Mouse (Mus musculus): ENCODE data around the gene Pdgfb. TPM values are rescaled to one million over a fixed set of nuclear protein-coding genes. Genes with fewer than 3 reads are reported as not detected.

Pdgfb gene
- polyA plus RNA-seq, 1 experiment from 2014 or later: 3.3 TPM

DNA sequence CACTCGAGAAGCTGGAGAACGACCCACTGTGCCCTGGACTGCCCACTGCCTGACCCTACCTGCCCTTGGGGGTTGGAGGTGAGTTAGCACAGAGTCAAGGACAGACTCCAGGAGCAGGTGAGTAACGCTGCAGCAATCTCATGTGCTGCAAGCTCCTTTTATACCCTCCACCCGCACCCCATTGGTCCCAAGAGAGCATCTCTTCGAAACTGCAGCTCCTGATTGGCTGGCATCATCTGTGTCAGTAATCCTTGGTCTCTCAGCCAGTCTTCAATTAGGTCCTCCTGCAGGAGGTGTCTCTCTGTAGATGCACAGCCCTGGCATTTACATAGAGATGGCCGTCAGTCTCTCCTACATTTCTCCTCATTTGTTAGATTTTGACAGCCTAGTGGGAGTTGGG lies 47.4 kb downstream of the Pdgfb start:
- Histone ChIP-seq H3K36me3 (no peaks in the 10 kb centered on the region), H3K4me3 (no peak overlapping the region), H3K9ac (no peak overlapping the region), H3K4me1 (no peaks in the 10 kb centered on the region), H3K27ac (no peak overlapping the region), H3K4me2 (replicated peaks) (no peak overlapping the region), H3K27me3 (replicated peaks) (no peaks in the 10 kb centered on the region), H3K9me3 (no peaks in the 10 kb centered on the region)
- ATAC-seq (ENCODE audit: low FRiP score, low read depth): no peak
- WGBS: 83% methylated on average over 6 of the region's 6 CpGs

DNA sequence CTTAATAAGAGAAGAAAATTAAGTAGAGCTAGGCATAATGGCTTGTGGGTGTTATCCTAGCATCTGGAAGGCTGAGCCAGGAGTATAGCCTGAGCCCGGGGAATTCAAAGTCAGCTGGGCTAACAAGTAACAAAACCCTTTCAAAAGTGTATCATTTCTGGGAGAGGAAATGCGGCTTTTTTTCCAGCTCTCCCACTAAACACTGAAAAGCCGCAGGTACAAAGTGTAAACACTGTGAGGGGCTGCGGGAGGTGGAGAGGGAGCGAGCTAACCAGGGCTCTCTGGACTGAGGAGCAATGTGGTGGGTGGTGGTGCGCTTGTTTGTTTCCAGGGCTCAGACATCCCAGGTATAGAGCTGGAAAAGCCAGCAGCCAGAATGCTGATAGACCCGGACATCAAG lies 50.4 kb downstream of the Pdgfb start:
- H3K27ac ChIP-seq: no peak overlapping the region
- H3K36me3 ChIP-seq: no peaks in the 10 kb centered on the region
- no peak for ATAC-seq (ENCODE audit: low FRiP score, low read depth)
- no peaks in the 10 kb centered on the region for H3K27me3 ChIP-seq (replicated peaks)
- no peak overlapping the region for H3K4me3 ChIP-seq
- H3K4me1 ChIP-seq: peaks cover 6% of the 10 kb centered on the region; the same call in 1 of the 2 replicates
- no peaks in the 10 kb centered on the region for H3K9me3 ChIP-seq
- H3K9ac ChIP-seq: no peak overlapping the region
- WGBS: 92% methylated on average over 7 of the region's 7 CpGs
- no peak overlapping the region for H3K4me2 ChIP-seq (replicated peaks)

- H3K9me3 ChIP-seq: no peaks in the 10 kb centered on the region
- H3K4me1 ChIP-seq: peaks cover 6% of the 10 kb centered on the region; the same call in 1 of the 2 replicates
- ATAC-seq (ENCODE audit: low FRiP score, low read depth): no peak
- H3K27me3 ChIP-seq (replicated peaks): no peaks in the 10 kb centered on the region
- no peak overlapping the region for H3K9ac ChIP-seq
- no peaks in the 10 kb centered on the region for H3K36me3 ChIP-seq
- WGBS: 90% methylated on average over 18 of the region's 18 CpGs
- no peak overlapping the region for H3K4me2 ChIP-seq (replicated peaks)
- H3K27ac ChIP-seq: no peak overlapping the region
- H3K4me3 ChIP-seq: no peak overlapping the region
Measured at GRCm38 (mm10) chr15:79962661-79963060, 52.1 kb downstream of the Pdgfb start.

DNA sequence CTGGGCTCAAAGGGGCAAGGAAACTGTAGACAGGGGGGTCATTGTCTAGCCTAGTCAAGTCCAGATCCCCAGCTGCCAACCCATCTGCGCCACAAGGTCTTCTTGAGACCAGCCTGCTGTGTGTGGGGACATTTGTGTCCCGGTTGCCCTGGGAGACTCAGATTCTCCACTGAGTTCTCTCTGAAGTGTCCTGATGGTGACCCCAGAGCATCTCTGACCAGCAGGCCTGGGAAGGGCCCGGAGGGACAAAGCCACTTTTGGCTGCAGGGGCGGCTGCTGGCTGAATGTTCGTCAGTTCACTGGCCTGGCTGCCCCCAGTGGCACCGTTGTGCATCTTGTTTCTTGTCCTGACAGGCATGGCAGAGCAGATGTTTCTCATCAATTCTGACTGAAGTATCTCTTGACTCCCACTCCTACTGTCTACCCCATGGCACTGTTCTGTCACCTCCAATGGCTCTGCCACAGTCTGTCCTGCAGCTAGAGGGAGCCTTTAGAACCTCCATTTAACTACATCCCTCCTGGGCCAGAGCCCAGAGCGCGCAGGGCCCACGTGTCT lies 53.3 kb downstream of the Pdgfb start:
- 47% methylated on average over 9 of the region's 9 CpGs for WGBS
- Histone ChIP-seq H3K4me2 (replicated peaks) (no peak overlapping the region), H3K27ac (no peak overlapping the region), H3K9me3 (no peaks in the 10 kb centered on the region), H3K36me3 (no peaks in the 10 kb centered on the region), H3K27me3 (replicated peaks) (no peaks in the 10 kb centered on the region), H3K4me1 (peaks cover 6% of the 10 kb centered on the region; the same call in 1 of the 2 replicates), H3K4me3 (no peak overlapping the region), H3K9ac (no peak overlapping the region)
- no peak for ATAC-seq (ENCODE audit: low FRiP score, low read depth)

- 62% methylated on average over 3 of the region's 3 CpGs for WGBS
- Histone ChIP-seq H3K9ac (no peak overlapping the region), H3K4me2 (replicated peaks) (no peak overlapping the region), H3K27ac (no peak overlapping the region), H3K4me1 (peaks cover 6% of the 10 kb centered on the region; the same call in 1 of the 2 replicates), H3K9me3 (no peaks in the 10 kb centered on the region), H3K27me3 (replicated peaks) (no peaks in the 10 kb centered on the region), H3K4me3 (no peak overlapping the region), H3K36me3 (no peaks in the 10 kb centered on the region)
- ATAC-seq (ENCODE audit: low FRiP score, low read depth): no peak
Measured at GRCm38 (mm10) chr15:79958418-79958817, 56.4 kb downstream of the Pdgfb start.

DNA sequence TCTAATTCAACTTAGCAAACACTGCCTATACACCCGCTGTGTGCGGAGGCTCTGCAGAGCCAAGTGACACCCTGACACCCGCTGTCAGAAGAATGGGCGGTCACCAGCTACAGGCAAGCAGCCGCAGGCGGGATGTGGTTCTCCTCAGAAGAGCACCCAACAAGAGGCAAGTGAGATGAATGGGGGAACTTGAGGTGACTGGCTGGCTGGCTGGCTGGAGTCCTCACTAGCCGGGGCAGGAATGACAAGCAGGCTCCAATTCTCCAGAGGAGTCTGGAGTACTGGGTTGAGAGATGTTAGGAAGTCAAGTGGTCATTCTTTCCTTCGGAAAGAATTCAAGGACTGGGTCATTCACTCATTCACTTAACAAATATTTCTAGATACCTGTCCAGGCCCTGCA lies 58.2 kb downstream of the Pdgfb start:
- no peak overlapping the region for H3K4me2 ChIP-seq (replicated peaks)
- no peak overlapping the region for H3K4me3 ChIP-seq
- H3K27me3 ChIP-seq (replicated peaks): no peaks in the 10 kb centered on the region
- H3K9ac ChIP-seq: no peak overlapping the region
- H3K27ac ChIP-seq: no peak overlapping the region
- ATAC-seq (ENCODE audit: low FRiP score, low read depth): no peak
- 84% methylated on average over 8 of the region's 8 CpGs for WGBS
- H3K36me3 ChIP-seq: no peaks in the 10 kb centered on the region
- H3K9me3 ChIP-seq: no peaks in the 10 kb centered on the region
- H3K4me1 ChIP-seq: peaks cover 15% of the 10 kb centered on the region

- no peaks in the 10 kb centered on the region for H3K27me3 ChIP-seq (replicated peaks)
- no peak overlapping the region for H3K27ac ChIP-seq
- H3K4me2 ChIP-seq (replicated peaks): no peak overlapping the region
- ATAC-seq (ENCODE audit: low FRiP score, low read depth): no peak
- no peak overlapping the region for H3K9ac ChIP-seq
- no peaks in the 10 kb centered on the region for H3K36me3 ChIP-seq
- H3K4me3 ChIP-seq: no peak overlapping the region
- 58% methylated on average over 7 of the region's 7 CpGs for WGBS
- H3K9me3 ChIP-seq: no peaks in the 10 kb centered on the region
- peaks cover 31% of the 10 kb centered on the region for H3K4me1 ChIP-seq
Measured at GRCm38 (mm10) chr15:79953470-79953869, 61.3 kb downstream of the Pdgfb start.

DNA sequence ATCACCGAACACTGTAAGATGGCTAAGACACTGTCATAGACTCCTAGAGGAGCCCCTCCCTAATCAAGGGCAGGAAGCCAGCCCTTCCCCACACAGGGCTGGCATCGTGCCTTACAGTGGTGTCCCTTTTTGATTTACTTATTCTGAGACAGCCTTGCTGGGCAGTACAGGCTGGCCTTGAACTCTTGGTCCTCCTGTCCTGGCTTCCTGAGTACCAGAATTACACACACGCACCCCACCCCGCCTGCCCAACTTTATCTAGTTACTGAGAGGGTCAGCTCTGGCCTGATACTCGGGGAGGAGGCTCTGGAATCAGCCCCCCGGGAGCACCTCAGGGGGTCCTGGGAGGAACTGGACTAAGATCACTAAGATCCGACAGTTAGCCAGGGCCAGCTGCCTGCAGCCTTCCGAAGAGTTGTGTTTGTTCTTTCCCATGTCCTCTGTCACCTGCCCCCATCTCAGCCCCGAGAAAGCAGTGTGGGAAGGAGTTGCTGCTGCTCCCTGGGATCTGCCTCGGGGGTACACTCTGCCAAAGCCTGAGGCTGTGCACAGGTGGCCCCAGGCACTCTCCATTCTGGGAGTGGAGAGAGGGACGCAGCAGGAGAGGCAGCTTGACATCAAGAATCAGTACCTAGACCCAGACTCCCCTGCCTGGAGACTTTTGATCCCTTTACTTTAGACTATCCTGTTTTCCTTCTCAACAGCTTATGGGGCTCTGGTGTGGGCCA lies 62.1 kb downstream of the Pdgfb start:
- no peaks in the 10 kb centered on the region for H3K36me3 ChIP-seq
- no peak overlapping the region for H3K9ac ChIP-seq
- H3K27me3 ChIP-seq (replicated peaks): no peaks in the 10 kb centered on the region
- H3K27ac ChIP-seq: no peak overlapping the region
- H3K9me3 ChIP-seq: no peaks in the 10 kb centered on the region
- H3K4me1 ChIP-seq: peaks cover 31% of the 10 kb centered on the region
- WGBS: 56% methylated on average over 11 of the region's 11 CpGs
- H3K4me2 ChIP-seq (replicated peaks): no peak overlapping the region
- H3K4me3 ChIP-seq: no peak overlapping the region
- no peak for ATAC-seq (ENCODE audit: low FRiP score, low read depth)

DNA sequence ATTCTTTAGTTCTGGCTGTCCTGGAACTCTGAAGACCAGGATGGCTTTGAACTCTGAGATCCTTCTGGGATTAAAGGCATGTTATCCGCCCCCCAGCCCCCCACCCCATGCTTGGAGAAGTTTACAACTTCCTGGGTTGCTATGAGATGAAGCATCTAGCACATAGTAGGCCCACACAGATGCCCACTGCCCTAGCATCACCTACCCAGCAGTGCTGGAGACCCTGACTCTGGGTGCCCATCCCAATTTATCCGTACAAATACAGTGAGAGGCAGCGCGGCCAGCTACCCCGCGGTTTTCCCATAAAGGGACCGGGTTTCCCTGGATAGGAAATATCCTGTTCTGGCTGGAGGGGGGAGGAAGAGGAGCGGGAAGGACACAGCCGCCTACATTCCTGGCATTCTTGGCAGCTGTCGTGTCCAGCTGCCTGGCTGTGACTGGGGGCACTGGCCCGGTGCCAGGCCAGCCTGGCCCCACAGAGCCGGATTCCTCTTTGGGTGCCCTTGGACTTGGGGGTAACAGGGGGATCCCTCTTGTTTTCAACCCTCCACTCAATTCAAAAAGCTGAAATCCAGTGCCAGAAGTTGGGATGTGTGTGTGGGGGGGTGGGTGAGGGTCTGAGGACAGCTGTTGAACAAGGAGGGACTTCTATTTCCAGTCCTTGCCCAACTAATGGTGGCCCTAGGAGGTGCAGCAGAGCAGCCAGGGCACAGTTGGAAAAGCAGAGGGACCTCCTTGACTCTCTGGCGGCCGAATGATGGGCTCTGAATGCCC lies 62.9 kb downstream of the Pdgfb start:
- H3K4me2 ChIP-seq (replicated peaks): no peak overlapping the region
- H3K4me3 ChIP-seq: no peak overlapping the region
- no peak overlapping the region for H3K27ac ChIP-seq
- H3K9ac ChIP-seq: no peak overlapping the region
- no peaks in the 10 kb centered on the region for H3K36me3 ChIP-seq
- no peaks in the 10 kb centered on the region for H3K9me3 ChIP-seq
- peaks cover 31% of the 10 kb centered on the region for H3K4me1 ChIP-seq
- 52% methylated on average over 14 of the region's 14 CpGs for WGBS
- H3K27me3 ChIP-seq (replicated peaks): no peaks in the 10 kb centered on the region
- no peak for ATAC-seq (ENCODE audit: low FRiP score, low read depth)

DNA sequence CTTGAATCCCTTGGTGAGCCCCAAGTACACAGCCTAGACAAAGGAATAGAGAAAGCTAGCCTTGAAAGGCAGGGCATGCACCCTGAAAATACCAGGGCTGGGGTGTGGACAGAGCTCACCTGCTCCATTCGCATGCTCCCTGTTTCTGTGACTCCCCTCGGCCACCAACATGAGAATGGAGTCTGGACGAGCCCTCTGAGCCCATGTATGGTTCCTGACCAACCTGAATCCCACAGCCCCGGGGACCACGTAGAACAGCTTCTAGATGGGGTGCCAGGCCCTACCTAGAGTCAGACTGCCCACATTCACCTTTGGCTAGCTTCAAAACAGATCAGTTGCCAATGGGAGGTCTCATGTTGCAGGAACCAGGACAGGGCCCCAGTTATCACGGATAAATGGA lies 63.6 kb downstream of the Pdgfb start:
- peaks cover 31% of the 10 kb centered on the region for H3K4me1 ChIP-seq
- 75% methylated on average over 6 of the region's 6 CpGs for WGBS
- no peak overlapping the region for H3K4me3 ChIP-seq
- no peaks in the 10 kb centered on the region for H3K27me3 ChIP-seq (replicated peaks)
- no peak for ATAC-seq (ENCODE audit: low FRiP score, low read depth)
- no peak overlapping the region for H3K9ac ChIP-seq
- H3K36me3 ChIP-seq: no peaks in the 10 kb centered on the region
- no peak overlapping the region for H3K4me2 ChIP-seq (replicated peaks)
- no peaks in the 10 kb centered on the region for H3K9me3 ChIP-seq
- H3K27ac ChIP-seq: no peak overlapping the region

DNA sequence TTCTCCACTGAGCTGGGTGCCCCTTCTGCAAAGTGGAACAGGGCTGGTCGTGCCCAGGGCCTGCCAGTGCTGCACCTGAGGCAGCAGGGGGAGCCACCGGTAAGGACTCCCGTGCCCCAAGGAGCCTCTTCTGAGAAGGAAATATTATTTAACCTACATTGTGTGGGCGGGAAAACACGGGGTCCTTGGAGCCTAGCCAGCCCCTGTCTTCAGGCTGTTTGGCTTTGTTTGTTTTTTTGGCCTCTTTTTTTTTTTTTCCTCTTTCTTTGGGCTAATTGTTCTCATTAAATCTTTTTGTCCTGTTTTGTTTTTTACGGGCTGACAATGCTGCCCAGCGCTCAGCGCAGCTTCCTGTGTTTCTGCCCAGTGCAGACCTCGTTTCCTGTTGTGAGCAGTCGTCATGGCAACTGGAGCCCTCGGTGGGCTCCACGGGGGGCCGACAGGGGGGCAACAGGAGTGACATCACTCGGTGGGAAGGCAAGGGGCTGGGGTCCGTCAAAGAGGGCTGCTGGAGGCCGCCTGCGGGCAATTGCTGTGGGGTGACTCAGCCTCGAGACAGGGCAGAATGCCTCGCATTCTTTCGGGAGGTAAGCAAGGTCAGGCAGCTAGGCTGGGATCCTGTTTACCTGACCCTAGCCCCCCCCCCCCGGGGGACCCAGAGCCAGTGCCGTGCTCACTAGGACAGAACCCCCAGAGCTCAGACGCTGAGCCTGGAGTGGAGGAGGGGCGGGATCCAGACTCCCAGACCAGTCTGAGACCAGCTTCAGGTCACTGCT lies 64.3 kb downstream of the Pdgfb start:
- H3K27me3 ChIP-seq (replicated peaks): no peaks in the 10 kb centered on the region
- peak overlapping the region; percentile 64 for H3K4me2 ChIP-seq (replicated peaks)
- H3K4me1 ChIP-seq: peaks cover 31% of the 10 kb centered on the region
- no peaks in the 10 kb centered on the region for H3K9me3 ChIP-seq
- H3K9ac ChIP-seq: peak overlapping the region; percentile 44; the same call in 1 of the 2 replicates
- no peak overlapping the region for H3K27ac ChIP-seq
- peak; percentile 66 for ATAC-seq (ENCODE audit: low FRiP score, low read depth)
- 2% methylated on average over 24 of the region's 24 CpGs for WGBS
- H3K4me3 ChIP-seq: peak overlapping the region; percentile 28
- no peaks in the 10 kb centered on the region for H3K36me3 ChIP-seq

GRCm38 (mm10) chr15:79947681-79948080 lies 67.1 kb downstream of the Pdgfb start:
- Histone ChIP-seq H3K36me3 (no peaks in the 10 kb centered on the region), H3K4me2 (replicated peaks) (no peak overlapping the region), H3K27ac (no peak overlapping the region), H3K27me3 (replicated peaks) (no peaks in the 10 kb centered on the region), H3K4me1 (peaks cover 31% of the 10 kb centered on the region), H3K9ac (no peak overlapping the region), H3K4me3 (no peak overlapping the region), H3K9me3 (no peaks in the 10 kb centered on the region)
- 73% methylated on average over 6 of the region's 6 CpGs for WGBS
- no peak for ATAC-seq (ENCODE audit: low FRiP score, low read depth)
